Mouse (Mus musculus) forebrain, postnatal 0 days (tissue): ENCODE results near the gene Slc41a2. TPM values are rescaled to one million over a fixed set of nuclear protein-coding genes. Genes with fewer than 3 reads are reported as not detected.
A peak's percentile ranks its signal among the peaks of the same experiment; 100 is the strongest.

Experiments
- ATAC-seq: fragments of 200-750 bp; cut with Nextera tagmentation; 2 replicates; pipeline ENCODE4 v1.8.0; 2017; ENCODE audit warnings: mild to moderate bottlenecking, moderate library complexity
- DNase-seq: peaks from one replicate; pipeline ENCODE4 v3.0.0-alpha.2; 2015
- H3K27ac ChIP-seq: fragments of 300-500 bp; sonication (generic); 2 replicates; pipeline ENCODE4 v1.5.1; 2014; ENCODE audit warnings: low read depth, mild to moderate bottlenecking, antibody characterized with exemption, low read length, moderate library complexity, mixed read lengths
- H3K27me3 ChIP-seq: fragments of 300-500 bp; sonication (generic); 2 replicates; pipeline ENCODE4 v1.6.1; 2014; ENCODE audit warnings: mild to moderate bottlenecking, low read length, mixed read lengths; ENCODE audit not compliant: insufficient read depth
- H3K36me3 ChIP-seq: fragments of 300-500 bp; sonication (generic); 2 replicates; pipeline ENCODE4 v1.6.1; 2014; ENCODE audit warnings: mild to moderate bottlenecking, moderate library complexity; ENCODE audit not compliant: insufficient read depth
- H3K4me1 ChIP-seq: fragments of 300-500 bp; sonication (generic); 2 replicates; pipeline ENCODE4 v1.6.1; 2014; ENCODE audit warnings: antibody characterized with exemption; ENCODE audit not compliant: insufficient read depth
- H3K4me2 ChIP-seq: fragments of 300-500 bp; sonication (generic); 2 replicates; pipeline ENCODE4 v1.6.1; 2014; ENCODE audit warnings: low read depth, mild to moderate bottlenecking, moderate library complexity
- H3K4me3 ChIP-seq: fragments of 300-500 bp; sonication (generic); 2 replicates; pipeline ENCODE4 v1.5.1; 2014; ENCODE audit warnings: low read depth, low read length, mixed read lengths
- H3K9ac ChIP-seq: fragments of 300-500 bp; sonication (generic); 2 replicates; pipeline ENCODE4 v1.6.1; 2014; ENCODE audit warnings: mild to moderate bottlenecking
- H3K9me3 ChIP-seq: fragments of 300-500 bp; sonication (generic); 2 replicates; pipeline ENCODE4 v1.6.1; 2016; ENCODE audit warnings: low read length
- CTCF ChIP-seq: sonication (generic); IDR thresholded peaks from 2 replicates; pipeline ENCODE4 v1.5.1; 2016; ENCODE audit warnings: antibody characterized with exemption, control low read depth, low read depth
- WGBS: fragments of 180-500 bp; shearing (Covaris S2); extraction: QIAGEN DNeasy Blood & Tissue Kit; methylation state at CpG from one replicate; pipeline ENCODE4 v1.1.7; 2014; 5-methylcytosine and 5-hydroxymethylcytosine counted together
- polyA plus RNA-seq: library from polyadenylated mRNA; unstranded; fragments of >200 nt; fragmentation: Nextera tagmentation; extraction: Ambion mirVana; gene quantifications from 2 replicates; pipeline ENCODE4 v1.2.1, GENCODE M21; 2015
- total RNA-seq: library from RNA; depleted of rRNA; stranded (reverse); fragments of >200 nt; gene quantifications from 2 replicates; pipeline ENCODE4 v1.2.3, GENCODE M21; 2014

Gene Slc41a2
- total and polyA plus RNA-seq, 2 experiments from 2014 or later, result 10.1 to 23.8 TPM

GRCm38 (mm10) chr10:83219729-83220128, 118.0 kb downstream of the Slc41a2 start:
- Histone ChIP-seq H3K4me3 (no peak overlapping the region), H3K36me3 (no peaks in the 10 kb centered on the region), H3K9ac (no peak overlapping the region), H3K27me3 (no peaks in the 10 kb centered on the region), H3K4me1 (no peaks in the 10 kb centered on the region), H3K4me2 (no peak overlapping the region), H3K27ac (no peak overlapping the region), H3K9me3 (no peaks in the 10 kb centered on the region)
- WGBS, result 30% methylated on average over 12 of the region's 12 CpGs
- TF ChIP-seq CTCF, result peak; percentile 87
- ATAC-seq (peak; percentile 55; the same call in 1 of the 2 replicates), DNase-seq (peak; percentile 75)

- Histone ChIP-seq H3K9me3 (no peaks in the 10 kb centered on the region), H3K4me3 (no peak overlapping the region), H3K9ac (no peak overlapping the region), H3K27me3 (no peaks in the 10 kb centered on the region), H3K36me3 (no peaks in the 10 kb centered on the region), H3K4me1 (no peaks in the 10 kb centered on the region), H3K4me2 (no peak overlapping the region), H3K27ac (no peak overlapping the region)
- WGBS, result 29% methylated on average over 2 of the region's 2 CpGs
- no peak for ATAC-seq
- DNase-seq, result no peak
- TF ChIP-seq CTCF, result no peak
These were observed 118.9 kb downstream of the Slc41a2 start for GRCm38 (mm10) chr10:83218778-83219177.

GRCm38 (mm10) chr10:83217256-83217655, 120.4 kb downstream of the Slc41a2 start:
- DNase-seq, result no peak
- WGBS, result 81% methylated on average over 5 of the region's 5 CpGs
- Histone ChIP-seq H3K27me3 (no peaks in the 10 kb centered on the region), H3K9ac (no peak overlapping the region), H3K36me3 (no peaks in the 10 kb centered on the region), H3K4me2 (no peak overlapping the region), H3K27ac (no peak overlapping the region), H3K4me3 (no peak overlapping the region), H3K4me1 (no peaks in the 10 kb centered on the region), H3K9me3 (no peaks in the 10 kb centered on the region)
- no peak for TF ChIP-seq CTCF
- no peak for ATAC-seq

- H3K4me2 ChIP-seq, result no peak overlapping the region
- H3K27me3 ChIP-seq, result no peaks in the 10 kb centered on the region
- H3K4me3 ChIP-seq, result no peak overlapping the region
- no peak overlapping the region for H3K9ac ChIP-seq
- no peak for TF ChIP-seq CTCF
- ATAC-seq (no peak), DNase-seq (no peak)
- WGBS, result 73% methylated on average over 5 of the region's 5 CpGs
- H3K36me3 ChIP-seq, result no peaks in the 10 kb centered on the region
- H3K4me1 ChIP-seq, result no peaks in the 10 kb centered on the region; the same call in 1 of the 2 replicates
- H3K27ac ChIP-seq, result no peak overlapping the region
- H3K9me3 ChIP-seq, result no peaks in the 10 kb centered on the region
These were observed 122.1 kb downstream of the Slc41a2 start for GRCm38 (mm10) chr10:83215559-83215958.

GRCm38 (mm10) chr10:83212618-83213017, 125.1 kb downstream of the Slc41a2 start:
- DNase-seq (no peak), ATAC-seq (no peak)
- no peak for TF ChIP-seq CTCF
- H3K9ac ChIP-seq, result no peak overlapping the region
- H3K36me3 ChIP-seq, result no peaks in the 10 kb centered on the region
- no peaks in the 10 kb centered on the region for H3K9me3 ChIP-seq
- H3K4me1 ChIP-seq, result peaks cover 4% of the 10 kb centered on the region; the same call in 1 of the 2 replicates
- H3K4me2 ChIP-seq, result no peak overlapping the region
- H3K27me3 ChIP-seq, result no peaks in the 10 kb centered on the region
- no peak overlapping the region for H3K4me3 ChIP-seq
- 93% methylated on average over 4 of the region's 4 CpGs for WGBS
- H3K27ac ChIP-seq, result no peak overlapping the region

GRCm38 (mm10) chr10:83210968-83211583, 126.6 kb downstream of the Slc41a2 start:
- DNase-seq, result no peak
- peak; percentile 25; the same call in 1 of the 2 replicates for ATAC-seq
- 14% methylated on average over 6 of the region's 6 CpGs for WGBS

GRCm38 (mm10) chr10:83210122-83210521, 127.6 kb downstream of the Slc41a2 start:
- 33% methylated on average over 16 of the region's 16 CpGs for WGBS
- H3K4me3 ChIP-seq, result no peak overlapping the region
- no peaks in the 10 kb centered on the region for H3K9me3 ChIP-seq
- peaks cover 4% of the 10 kb centered on the region; the same call in 1 of the 2 replicates for H3K4me1 ChIP-seq
- ATAC-seq (peak; percentile 42; the same call in 1 of the 2 replicates), DNase-seq (no peak)
- H3K27me3 ChIP-seq, result no peaks in the 10 kb centered on the region
- TF ChIP-seq CTCF, result no peak
- no peaks in the 10 kb centered on the region for H3K36me3 ChIP-seq
- no peak overlapping the region for H3K9ac ChIP-seq
- 0 out of 2 replicates have a peak overlapping the region, but pooled peaks have one; percentile 21 for H3K4me2 ChIP-seq
- H3K27ac ChIP-seq, result no peak overlapping the region

More at GRCm38 (mm10) chr10:83210968-83211583, 126.6 kb downstream of the Slc41a2 start:
- peaks cover 4% of the 10 kb centered on the region; the same call in 1 of the 2 replicates for H3K4me1 ChIP-seq
- no peaks in the 10 kb centered on the region for H3K9me3 ChIP-seq
- no peaks in the 10 kb centered on the region for H3K27me3 ChIP-seq
- H3K36me3 ChIP-seq, result no peaks in the 10 kb centered on the region
- no peak for TF ChIP-seq CTCF
- H3K4me3 ChIP-seq, result no peak overlapping the region
- no peak overlapping the region for H3K9ac ChIP-seq
- H3K4me2 ChIP-seq, result no peak overlapping the region
- no peak overlapping the region for H3K27ac ChIP-seq
